Mouse (Mus musculus) adrenal gland, postnatal 36 days (tissue): ENCODE measurements around the gene Gm4871. TPM values are rescaled to one million over a fixed set of nuclear protein-coding genes. Genes with fewer than 3 reads are reported as not detected.
"Not testable (repeated sequence)": the region's sequence is repeated elsewhere in the genome, so short reads cannot be mapped to it uniquely, and the experiment has no call there.

Source experiments
- DNase-seq, 2 experiments: peaks; one replicate each; pipeline ENCODE4 v3.0.0; 2021; ENCODE audit warnings: mixed read lengths in 1 of 2
- long read RNA-seq, 2 experiments: library from polyadenylated mRNA; stranded (forward); transcript quantifications; one replicate each; pipeline ENCODE4 v2.0.0; 2021; ENCODE audit warnings: borderline sequencing depth in 2 of 2
- total RNA-seq, 2 experiments: library from RNA; stranded (reverse); gene quantifications; 2 replicates each; pipeline ENCODE4 v1.2.3; 2021

The Gm4871 gene
- total RNA-seq = not detected
- long read RNA-seq, experiment 1 = 0 reads
- long read RNA-seq, experiment 2 = 0 reads

DNA sequence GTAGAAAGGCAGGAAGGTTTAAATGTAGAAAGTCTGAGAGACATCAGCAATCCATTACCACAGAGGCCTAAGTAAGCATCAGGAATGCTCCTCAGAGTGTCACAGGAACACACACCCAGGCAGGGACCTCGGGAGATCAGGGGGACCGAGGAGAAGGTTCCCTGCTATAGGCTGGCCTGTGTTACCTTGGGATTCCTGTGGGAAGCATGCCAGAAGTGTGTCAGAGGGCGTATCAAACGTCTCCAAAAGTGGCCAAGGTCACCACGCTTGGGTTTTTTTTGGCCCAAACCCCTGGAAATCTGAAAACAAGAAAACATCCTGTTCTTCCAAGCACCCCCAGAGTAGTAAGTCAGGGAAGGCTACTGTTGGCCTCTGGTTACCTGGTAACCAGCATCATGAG lies at the start of gene Gm4871:
Gene Gm4871 (minus strand): TSS at position 364 of the 400 bp plus-strand sequence.
- DNase-seq = peak; percentile 42 to 48

DNA sequence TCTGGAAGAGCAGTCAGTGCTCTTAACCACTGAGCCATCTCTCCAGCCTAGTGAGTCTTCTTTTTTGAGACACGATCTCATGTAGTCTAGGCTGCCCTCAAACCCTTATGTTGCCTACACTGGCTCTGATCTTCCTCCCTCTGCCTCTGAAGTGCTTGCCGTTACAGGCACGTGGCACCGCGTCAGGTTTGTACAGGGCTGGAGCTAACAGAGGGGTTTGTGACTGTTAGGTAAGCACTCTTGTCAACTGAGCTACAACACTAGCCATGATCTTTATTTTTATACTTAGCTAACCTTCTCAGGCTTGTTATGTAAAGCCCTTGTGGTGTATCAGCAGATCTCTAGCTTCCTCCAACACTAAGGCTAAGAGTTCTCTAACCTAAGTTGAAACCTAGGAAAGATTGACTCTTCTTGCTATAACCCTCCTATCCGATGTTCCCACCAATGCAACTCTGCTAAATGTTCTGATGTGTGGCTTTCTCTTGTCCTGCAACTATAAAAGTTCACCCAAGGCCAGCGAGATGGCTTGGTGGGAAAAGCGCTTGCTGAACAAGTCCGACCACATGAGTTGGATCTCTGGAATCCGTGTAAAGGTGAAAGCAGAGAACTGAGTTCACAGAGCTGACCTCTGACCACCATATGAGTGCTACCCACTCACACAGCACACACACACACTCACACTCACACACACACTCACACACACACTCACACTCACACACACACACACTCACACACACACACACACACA lies 49.5 kb upstream of the Gm4871 start:
- no peak for DNase-seq

DNA sequence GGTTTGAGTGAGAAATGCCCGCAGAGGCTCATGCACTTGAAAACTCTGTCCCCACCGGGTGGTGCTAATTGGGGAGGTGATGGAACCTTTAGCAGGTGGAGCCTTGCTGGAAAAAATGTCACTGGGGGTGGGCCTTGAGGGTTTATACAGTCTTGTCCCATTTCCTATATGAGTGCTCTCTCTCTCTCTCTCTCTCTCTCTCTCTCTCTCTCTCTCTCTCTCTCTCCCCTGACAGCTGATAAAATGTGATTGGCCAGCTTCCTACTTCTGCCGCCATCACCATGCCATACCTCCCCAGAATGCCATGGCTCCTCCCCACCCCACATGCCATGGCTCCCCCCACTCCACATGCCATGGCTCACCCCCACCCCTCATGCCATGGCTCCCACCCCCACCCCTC lies 42.5 kb upstream of the Gm4871 start:
- DNase-seq = no peak

DNA sequence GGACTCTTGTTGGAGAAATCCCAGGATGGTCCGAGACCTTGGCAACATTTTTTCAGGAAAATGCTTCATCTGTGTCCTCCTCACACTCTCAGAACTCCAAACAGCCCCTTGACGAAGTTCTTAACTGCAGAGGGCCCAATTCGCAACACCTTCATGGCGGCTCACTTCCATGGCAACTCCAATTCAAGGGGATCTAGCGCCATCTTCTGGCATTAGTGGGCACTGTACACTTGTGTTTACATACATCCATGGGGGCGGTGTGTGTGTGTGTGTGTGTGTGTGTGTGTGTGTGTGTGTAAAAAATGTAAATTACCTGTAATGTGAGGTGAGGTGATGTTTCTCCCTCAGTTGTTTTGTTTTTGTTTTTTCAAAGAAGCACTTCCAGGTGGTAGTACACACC lies 38.8 kb upstream of the Gm4871 start:
- no peak for DNase-seq

DNA sequence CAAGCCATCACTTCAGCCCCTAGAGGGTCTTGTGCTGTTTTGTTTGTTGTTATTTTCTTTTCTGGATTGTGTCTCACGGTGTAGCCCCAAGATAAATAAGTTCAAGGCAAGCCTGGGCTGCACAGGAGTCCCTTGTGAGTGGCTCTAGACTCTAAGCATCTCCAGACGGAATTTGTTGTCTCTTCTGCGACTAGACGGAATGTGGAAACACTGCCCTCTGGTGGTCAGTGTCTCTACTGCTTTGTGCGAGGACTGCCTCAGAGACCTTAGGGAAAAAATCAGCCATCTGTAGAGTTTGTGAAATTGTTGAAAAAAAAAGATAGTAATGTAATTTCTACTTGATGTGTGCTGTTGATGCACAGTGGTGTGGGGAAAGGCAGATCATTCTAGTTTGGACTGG lies 37.2 kb upstream of the Gm4871 start:
- peak; percentile 73 to 83 for DNase-seq

DNA sequence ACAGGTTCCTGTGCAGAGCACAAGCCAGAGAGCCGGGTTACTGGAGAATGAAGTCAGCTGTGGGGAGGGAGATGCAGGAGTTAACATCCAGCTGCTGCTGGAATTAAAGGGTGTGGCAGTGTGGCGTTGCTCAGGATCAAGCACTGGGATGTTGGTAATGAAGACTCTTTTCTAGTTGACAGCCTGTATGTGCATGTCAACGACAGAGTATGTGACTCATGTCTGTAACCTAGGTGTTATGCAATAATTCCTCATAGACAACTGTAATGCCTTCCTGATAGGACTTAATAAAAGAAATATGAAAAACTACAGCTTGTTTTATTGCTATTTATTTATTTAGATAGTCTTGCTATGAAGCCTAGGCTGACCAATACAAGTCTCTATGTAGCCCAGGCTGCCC lies 36.3 kb upstream of the Gm4871 start:
- no peak for DNase-seq

DNA sequence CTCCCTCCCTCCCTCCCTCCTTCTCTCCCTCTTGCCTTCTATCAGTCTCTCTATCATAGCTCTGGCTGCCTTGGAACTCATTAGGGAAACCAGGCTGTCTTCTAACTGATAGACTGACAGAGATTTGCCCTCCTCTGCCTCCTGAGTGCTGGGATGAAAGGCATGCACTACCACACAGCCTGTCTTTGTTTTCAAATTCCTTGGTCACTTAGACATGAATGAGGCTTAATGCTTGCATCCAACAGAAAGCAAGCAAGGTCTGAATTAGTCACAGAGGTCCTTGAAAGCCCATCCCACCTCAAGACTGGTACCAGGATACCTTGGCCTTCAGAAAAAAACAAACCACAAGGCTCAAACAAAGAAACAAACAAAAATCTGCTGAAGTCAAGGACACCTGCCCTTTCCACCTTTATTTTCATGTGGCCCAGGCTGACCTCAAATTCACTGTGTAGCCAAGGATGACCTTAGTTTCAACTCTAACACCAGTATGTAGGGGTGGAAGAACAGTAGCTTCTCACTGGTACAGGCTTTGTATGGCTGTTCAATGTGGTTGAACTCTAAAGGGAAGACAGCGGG lies 32.3 kb upstream of the Gm4871 start:
- no peak for DNase-seq

DNA sequence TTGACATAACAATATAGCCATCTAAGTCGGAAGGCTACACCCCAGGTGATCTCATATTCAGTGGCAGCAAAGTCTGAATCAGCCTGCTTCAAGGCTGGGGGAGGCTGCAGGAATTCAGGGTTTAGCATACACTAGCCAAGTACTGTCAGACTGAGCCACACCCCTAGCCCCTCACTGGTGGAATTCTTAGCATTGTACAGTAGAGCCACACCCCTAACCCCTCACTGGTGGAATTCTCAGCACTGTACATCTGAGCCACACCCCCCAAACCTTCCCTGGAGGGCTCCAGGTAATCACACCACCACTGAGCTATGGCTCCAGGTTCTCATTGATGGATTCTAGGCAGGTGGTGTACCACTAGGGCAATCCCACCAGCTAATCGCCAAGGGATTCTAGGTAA lies 27.0 kb upstream of the Gm4871 start:
- DNase-seq = no peak

DNA sequence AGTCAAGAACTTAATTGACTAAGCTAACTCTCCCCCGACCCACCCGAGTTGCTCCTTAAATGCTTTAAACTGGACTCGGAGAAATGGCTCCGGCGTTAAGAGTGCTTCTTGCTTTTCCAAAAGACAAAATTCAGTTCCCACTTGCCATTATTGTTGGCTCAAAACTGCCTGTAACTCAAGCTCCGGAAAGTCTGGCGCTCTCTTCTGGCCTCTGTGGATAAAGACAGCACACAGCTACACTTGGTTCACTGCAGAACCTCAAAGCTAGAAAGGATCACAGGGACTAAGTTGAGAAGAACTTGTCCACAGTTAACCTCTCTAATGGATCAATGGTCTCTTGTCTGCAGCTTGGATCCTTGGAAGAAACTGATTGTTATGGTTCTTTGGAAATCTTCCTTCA lies 26.2 kb upstream of the Gm4871 start:
- DNase-seq = peak in 1 of 2 experiments; percentile 42

DNA sequence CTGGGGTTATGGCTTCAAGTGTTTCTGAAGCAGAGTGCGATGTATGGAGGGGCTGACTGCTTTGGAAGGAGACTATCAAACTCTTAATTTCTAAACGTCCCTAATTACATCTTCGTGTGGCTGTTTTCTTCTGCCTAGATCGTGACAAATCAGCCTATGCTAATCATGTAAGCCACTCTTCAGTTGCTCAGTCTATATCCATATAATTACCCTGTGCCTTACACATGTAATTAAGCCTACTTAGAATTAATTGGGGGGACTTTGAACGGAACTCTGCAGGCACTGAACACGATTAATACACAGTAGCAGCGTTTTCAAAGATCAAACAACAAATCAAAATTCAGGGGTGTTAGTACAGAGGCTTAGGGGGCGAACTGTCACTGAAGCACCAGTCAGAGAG lies 25.4 kb upstream of the Gm4871 start:
- no peak for DNase-seq

DNA sequence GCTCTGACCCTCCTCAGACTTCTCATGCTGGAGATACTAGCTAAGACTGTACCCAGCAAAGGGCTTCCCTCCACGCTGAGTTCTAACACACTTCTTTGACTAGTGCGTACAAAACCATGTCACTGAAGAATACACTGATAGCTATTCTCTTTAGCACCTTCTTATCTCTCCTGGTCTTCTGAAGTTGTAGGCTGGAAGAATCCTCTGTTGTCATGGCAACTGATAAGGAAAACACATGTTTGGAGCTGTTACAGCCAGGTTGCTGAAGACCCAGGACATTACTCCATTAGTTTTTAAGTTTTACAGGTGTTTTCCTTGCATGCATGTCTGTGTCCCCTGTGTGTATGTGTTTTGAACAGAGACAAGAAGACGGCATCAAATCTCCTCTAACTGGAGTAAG lies 21.6 kb upstream of the Gm4871 start:
- not testable (repeated sequence) for DNase-seq

DNA sequence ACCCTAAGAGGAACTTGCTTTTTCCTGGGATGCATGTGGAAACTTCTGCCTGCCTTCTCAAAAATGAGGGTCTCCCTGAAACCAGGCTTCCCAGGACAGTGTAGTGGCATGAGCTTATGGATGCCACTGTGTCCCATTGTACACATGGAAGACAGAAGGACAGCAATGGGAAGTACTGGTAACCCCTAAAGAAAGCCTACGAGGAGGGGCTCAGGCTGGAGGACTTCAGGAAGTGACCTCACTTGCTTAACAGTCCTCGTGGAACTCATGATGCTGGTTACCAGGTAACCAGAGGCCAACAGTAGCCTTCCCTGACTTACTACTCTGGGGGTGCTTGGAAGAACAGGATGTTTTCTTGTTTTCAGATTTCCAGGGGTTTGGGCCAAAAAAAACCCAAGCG lies 10.1 kb upstream of the Gm4871 start, which contains the start of gene 1700018F24Rik:
Gene 1700018F24Rik (plus strand): TSS at position 301 of the 400 bp plus-strand sequence.
- not testable (repeated sequence) for DNase-seq

DNA sequence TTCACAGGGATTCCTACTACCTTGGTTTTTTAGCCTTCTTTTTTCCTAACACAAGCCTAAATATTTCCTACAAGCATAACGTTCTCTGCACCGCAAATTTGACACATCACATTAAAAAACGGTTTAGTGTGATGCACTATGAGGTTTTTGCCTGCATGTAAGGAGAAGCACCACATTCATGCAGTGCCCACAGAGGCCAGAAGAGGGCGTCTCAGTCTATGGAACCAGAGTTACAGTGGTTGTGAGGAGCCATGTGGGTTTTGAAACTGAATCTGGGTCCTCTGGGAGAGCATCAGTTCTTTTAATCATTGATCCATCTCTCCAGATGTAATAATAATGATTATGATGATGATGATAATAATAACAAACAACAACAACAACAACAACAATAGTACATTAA lies 9.1 kb upstream of the Gm4871 start:
- peak; percentile 13 to 24 for DNase-seq

DNA sequence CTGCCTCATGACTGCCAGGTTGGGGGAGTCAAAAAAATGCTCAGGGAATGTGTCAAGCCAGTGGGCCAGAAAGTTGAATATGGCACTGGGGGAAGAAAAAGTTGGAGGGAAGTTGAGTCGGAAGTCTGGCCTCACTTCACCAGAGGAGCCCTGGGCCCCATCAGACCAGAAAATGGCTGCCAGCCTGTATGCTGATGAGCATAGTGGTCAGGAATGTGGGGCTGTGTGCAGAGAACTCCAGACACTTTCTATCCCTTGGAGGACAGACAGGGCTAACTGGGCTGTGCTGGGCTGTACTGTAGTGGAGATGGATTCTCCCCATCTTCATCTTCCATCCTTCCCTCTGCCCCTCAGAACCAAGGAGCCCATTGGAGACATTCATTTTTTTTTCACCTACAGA lies 2.1 kb downstream of the Gm4871 start:
- not testable (repeated sequence) for DNase-seq

DNA sequence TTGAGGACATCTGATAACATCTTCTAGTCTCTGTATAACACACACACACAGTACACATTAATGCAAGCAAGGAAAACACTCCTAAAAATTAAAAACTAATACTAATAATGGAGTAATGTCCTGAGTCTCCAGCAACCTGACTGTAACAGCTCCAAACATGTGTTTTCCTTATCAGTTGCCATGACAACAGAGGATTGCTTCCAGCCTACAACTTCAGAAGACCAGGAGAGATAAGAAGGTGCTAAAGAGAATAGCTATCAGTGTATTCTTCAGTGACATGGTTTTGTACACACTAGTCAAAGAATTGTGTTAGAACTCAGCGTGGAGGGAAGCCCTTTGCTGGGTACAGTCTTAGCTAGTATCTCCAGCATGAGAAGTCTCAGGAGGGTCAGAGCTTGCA lies 11.8 kb downstream of the Gm4871 start:
- not testable (repeated sequence) for DNase-seq

DNA sequence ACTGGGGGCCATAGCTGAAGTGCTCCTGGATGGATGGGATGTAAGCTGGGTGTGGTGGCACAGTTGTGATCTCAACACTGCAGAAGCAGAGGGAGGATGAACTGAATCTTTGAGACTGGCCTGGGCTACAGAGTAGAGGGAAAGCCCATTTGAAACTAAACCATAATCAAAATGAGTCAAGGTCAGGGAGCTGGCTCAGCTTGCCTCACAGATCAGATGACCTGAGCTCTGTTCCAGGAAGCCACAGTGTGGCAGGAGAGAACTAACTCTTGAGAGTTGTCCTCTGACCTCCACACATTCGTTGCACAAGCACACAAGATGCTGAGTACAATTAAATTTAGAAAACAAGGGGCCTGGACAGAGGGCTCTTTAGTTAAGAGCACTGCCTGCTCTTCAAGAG lies 12.3 kb downstream of the Gm4871 start:
- DNase-seq = peak; percentile 25 to 33

DNA sequence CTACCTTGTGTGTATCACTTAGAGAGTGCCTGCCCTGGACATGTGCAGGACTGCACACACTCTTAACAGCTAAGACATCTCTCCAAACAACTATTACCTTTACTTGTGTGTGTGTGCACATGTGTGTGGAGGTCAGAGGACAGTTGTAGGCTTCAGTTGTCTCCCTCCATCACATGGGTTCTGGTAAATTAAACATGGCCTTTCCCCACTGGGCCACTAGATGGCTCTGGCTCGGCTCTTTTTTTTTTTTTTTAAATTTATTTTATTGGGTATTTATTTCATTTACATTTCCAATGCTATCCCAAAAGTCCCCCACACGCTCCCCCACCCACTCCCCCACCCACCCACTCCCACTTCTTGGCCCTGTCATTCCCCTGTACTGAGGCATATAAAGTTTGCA lies 15.8 kb downstream of the Gm4871 start:
- not testable (repeated sequence) for DNase-seq

DNA sequence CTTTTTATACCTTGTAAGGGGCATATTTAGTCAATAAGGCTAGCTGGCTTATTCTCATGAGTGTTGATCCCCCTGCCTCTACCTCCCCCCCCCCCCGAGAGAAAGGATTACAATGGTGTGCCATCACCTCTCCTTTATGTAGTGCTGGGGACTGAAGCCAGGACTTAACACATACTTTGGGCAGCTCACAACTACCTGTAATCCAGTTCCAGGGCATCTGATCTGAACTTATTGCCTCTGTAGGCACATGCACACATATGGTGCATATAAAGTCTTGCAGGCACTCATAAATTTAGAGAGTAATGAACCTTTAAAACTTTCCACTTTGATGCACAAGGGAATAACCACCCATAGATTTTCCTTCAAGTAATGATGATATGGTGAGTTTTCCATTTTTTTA lies 18.3 kb downstream of the Gm4871 start:
- no peak for DNase-seq

DNA sequence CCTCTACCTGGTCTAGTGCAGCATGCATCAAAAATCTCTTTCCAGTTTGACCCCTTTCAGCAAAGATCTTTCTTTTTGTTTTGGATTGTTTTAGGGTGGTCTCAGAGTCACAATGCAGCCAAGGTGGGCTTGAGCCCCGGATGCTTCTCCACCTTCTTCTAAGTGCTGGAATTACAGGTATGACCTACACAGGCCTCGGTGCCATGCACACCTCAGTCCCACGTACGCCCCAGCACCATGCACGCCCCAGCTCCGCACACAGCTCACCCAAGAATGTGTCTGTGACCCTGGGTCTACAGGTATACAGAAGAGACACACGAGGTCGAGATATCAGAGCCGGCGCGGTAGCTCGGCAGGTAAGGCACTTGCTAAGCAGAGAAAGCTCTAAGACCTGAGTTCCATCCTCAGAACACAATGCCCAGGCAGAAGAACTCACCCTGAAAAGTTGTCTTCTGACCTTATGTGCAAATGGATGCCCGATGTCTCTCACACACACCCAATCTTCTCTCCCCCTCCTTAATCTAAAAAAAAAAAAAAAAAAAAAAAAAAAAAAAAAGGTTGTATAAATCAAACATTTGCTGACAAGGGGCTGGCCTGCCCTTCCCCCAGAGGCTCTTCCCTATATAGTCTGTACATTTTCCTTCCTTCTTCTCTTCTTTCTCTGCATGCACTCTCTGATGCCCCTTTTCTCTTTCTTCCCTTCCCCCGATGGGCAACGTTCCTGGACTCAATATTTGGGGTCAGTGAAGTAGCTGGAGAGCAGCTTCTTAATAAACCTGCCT lies 23.5 kb downstream of the Gm4871 start:
- no peak for DNase-seq

DNA sequence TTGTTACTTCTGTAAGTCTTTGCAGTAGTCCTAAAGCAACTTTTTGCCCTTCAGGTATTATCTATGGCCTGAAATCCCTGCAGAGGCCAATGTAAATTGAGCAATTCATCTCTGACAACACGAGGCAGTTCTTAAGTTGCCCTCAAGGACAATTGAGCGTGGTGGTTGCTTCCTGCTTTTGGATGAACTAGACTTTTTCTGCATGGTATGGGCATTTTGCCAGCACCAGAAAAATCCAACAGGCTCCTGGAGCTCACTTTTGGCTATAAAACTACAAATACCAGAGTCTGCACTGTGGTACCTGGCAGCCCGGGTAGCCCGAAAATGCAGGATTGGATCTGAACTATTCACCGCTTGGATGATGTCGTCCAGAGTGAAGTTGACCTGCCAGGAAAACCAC lies 27.0 kb downstream of the Gm4871 start:
- DNase-seq = peak; percentile 32 to 56

DNA sequence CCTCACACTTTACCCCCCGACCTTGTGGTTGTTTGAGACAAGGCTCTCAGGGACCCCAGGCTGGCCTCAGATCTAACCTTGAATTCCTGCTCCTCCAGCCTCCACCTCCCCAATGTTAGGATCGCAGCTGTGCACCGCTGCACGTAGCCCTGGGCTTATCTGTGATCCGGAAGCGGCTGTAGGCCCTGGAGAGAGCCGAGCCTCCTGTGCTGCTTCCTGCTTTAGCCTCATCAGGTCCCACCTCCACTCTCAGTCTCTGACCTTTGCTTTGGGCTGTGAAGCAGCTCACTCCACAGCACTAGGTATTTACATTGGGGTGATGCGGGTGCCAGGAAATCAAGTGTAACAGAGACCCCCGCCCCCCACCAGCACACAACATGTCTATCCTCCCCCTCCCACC lies 28.1 kb downstream of the Gm4871 start:
- DNase-seq = no peak

DNA sequence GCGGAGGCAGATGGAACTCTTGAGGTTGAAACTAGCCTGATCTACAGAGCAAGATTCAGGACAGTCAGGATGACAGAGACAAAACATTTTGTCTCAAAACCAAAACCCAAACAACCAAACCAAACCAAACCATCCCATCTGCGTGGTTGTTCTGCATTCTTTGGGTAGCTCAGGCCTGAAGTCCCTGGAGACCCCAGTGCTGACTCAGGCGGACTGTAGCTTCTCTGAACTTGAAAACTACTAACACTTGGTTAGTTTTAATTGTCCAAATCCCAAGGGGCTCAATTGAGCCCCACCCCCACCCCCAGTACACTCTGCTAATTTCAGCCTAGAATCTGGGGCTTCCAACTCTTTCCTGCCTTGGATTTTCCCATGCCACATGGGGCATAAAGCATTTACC lies 29.2 kb downstream of the Gm4871 start:
- DNase-seq = no peak

DNA sequence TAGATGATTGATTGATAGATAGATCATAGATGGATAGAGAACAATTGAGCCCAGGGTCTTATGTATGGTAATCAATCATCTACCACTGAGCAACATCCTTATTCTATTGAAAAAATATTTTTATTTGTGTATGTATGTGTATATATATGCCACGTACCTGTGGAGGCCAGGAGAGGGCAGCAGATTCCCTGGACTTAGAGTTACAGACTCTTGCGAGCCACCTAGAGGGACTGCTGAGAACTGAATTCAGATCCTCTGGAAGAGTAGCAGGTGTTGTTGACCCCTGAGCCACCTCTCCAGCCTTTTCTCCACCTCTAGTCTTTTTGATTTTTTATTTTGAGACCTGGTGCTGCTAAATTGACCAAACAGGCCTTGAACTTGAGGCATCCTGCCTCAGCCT lies 34.1 kb downstream of the Gm4871 start:
- DNase-seq = no peak
